Mouse (Mus musculus) CH12.LX (cell line): Measurements from ENCODE around the gene Gm44579. TPM values are rescaled to one million over a fixed set of nuclear protein-coding genes. Genes with fewer than 3 reads are reported as not detected.

Source experiments
- DNase-seq: peaks from one replicate; pipeline ENCODE4 v3.0.0-alpha.2; 2013; ENCODE audit errors: extremely low read depth
- H3K27ac ChIP-seq: 2 replicates; pipeline ENCODE4 v1.5.1; 2012; ENCODE audit warnings: low read depth, mild to moderate bottlenecking, control low read depth, moderate library complexity; ENCODE audit not compliant: insufficient read depth
- H3K27me3 ChIP-seq: replicated peaks from 2 replicates; pipeline ENCODE3; 2012; ENCODE audit warnings: inconsistent platforms
- H3K36me3 ChIP-seq, 2 experiments: replicated peaks in 1 of 2; 2 replicates each; pipeline versions ENCODE3 to v1.6.1; 2012; ENCODE audit warnings: inconsistent platforms in 1 of 2, low read length in 1 of 2, mild to moderate bottlenecking in 1 of 2, mixed read lengths in 1 of 2, moderate library complexity in 1 of 2; ENCODE audit not compliant: control insufficient read depth in 1 of 2, insufficient read depth in 1 of 2
- H3K4me1 ChIP-seq, 2 experiments: 2 replicates each; pipeline ENCODE4 v1.6.1; 2012; ENCODE audit warnings: inconsistent platforms in 1 of 2, moderate library complexity in 1 of 2; ENCODE audit not compliant: insufficient read depth in 2 of 2, control insufficient read depth in 1 of 2
- H3K4me2 ChIP-seq: 2 replicates; pipeline ENCODE4 v1.6.1; 2012; ENCODE audit warnings: low read depth, mild to moderate bottlenecking, control low read depth; ENCODE audit not compliant: poor library complexity, insufficient read depth, severe bottlenecking
- H3K4me3 ChIP-seq, 3 experiments: fragments of 150-350 bp in 1 of 3; sonication (generic) in 1 of 3; replicated peaks in 1 of 3; 2 replicates each; pipeline versions ENCODE3 to v1.5.1; 2011 to 2012; ENCODE audit warnings: low read depth in 2 of 3, low read length in 2 of 3, mild to moderate bottlenecking in 2 of 3, moderate library complexity in 2 of 3, control low read depth in 1 of 3, improper control_type of control experiment in 1 of 3, inconsistent platforms in 1 of 3, mixed read lengths in 1 of 3; ENCODE audit not compliant: poor library complexity in 1 of 3
- H3K79me2 ChIP-seq: replicated peaks from 2 replicates; pipeline ENCODE4 v1.6.1; 2012; ENCODE audit warnings: mild to moderate bottlenecking, moderate library complexity; ENCODE audit not compliant: control insufficient read depth, poor library complexity, insufficient read depth, severe bottlenecking; ENCODE audit errors: extremely low read depth
- H3K9ac ChIP-seq: 2 replicates; pipeline ENCODE4 v1.6.1; 2012; ENCODE audit warnings: low read depth, mild to moderate bottlenecking, control low read depth, moderate library complexity; ENCODE audit not compliant: insufficient read depth
- H3K9me3 ChIP-seq: replicated peaks from 2 replicates; pipeline ENCODE3; 2012; ENCODE audit warnings: low read length, inconsistent platforms, mixed read lengths
- BHLHE40 ChIP-seq: IDR thresholded peaks from 2 replicates; pipeline ENCODE4 v1.6.1; 2011; ENCODE audit warnings: mild to moderate bottlenecking, low read depth, low read length, improper control_type of control experiment
- CHD2 ChIP-seq: IDR thresholded peaks from 2 replicates; pipeline ENCODE4 v1.6.1; 2011; ENCODE audit warnings: low read length, improper control_type of control experiment
- E2F4 ChIP-seq: IDR thresholded peaks from 2 replicates; pipeline ENCODE4 v1.6.1; 2011; ENCODE audit warnings: low read depth, low read length, improper control_type of control experiment; ENCODE audit not compliant: insufficient replicate concordance
- ELF1 ChIP-seq: IDR thresholded peaks from 2 replicates; pipeline ENCODE4 v1.6.1; 2014; ENCODE audit warnings: low read depth, mild to moderate bottlenecking, inconsistent platforms, low read length, improper control_type of control experiment
- IRF4 ChIP-seq: IDR thresholded peaks from 2 replicates; pipeline ENCODE4 v1.6.1; 2014; ENCODE audit warnings: low read depth, mild to moderate bottlenecking, inconsistent platforms, low read length, improper control_type of control experiment
- JUND ChIP-seq: conservative IDR thresholded peaks from 2 replicates; pipeline ENCODE4 v1.6.1; 2011; ENCODE audit warnings: low read depth, low read length, improper control_type of control experiment
- KAT2A ChIP-seq: IDR thresholded peaks from 2 replicates; pipeline ENCODE4 v1.6.1; 2012; ENCODE audit warnings: low read length, improper control_type of control experiment, inconsistent platforms; ENCODE audit not compliant: insufficient replicate concordance
- MAFK ChIP-seq: IDR thresholded peaks from 2 replicates; pipeline ENCODE4 v1.6.1; 2011; ENCODE audit warnings: low read length, improper control_type of control experiment; ENCODE audit not compliant: insufficient replicate concordance
- MAZ ChIP-seq: IDR thresholded peaks from 2 replicates; pipeline ENCODE4 v1.6.1; 2012; ENCODE audit warnings: low read depth, mild to moderate bottlenecking, inconsistent platforms, low read length, improper control_type of control experiment, moderate library complexity
- MXI1 ChIP-seq: IDR thresholded peaks from 2 replicates; pipeline ENCODE4 v1.6.1; 2011; ENCODE audit warnings: mild to moderate bottlenecking, low read depth, low read length, improper control_type of control experiment
- MYC ChIP-seq: IDR thresholded peaks from 2 replicates; pipeline ENCODE4 v1.6.1; 2011; ENCODE audit warnings: low read depth, mild to moderate bottlenecking, improper control_type of control experiment, low read length
- NRF1 ChIP-seq: IDR thresholded peaks from 2 replicates; pipeline ENCODE4 v1.6.1; 2014; ENCODE audit warnings: low read depth, mild to moderate bottlenecking, inconsistent platforms, low read length, improper control_type of control experiment, moderate library complexity
- POLR2A ChIP-seq: IDR thresholded peaks from 2 replicates; pipeline ENCODE4 v1.6.1; 2011; ENCODE audit warnings: low read depth, mild to moderate bottlenecking, improper control_type of control experiment, low read length
- POLR2AphosphoS2 ChIP-seq: IDR thresholded peaks from 2 replicates; pipeline ENCODE4 v1.6.1; 2011; ENCODE audit warnings: low read depth, low read length, improper control_type of control experiment
- RCOR1 ChIP-seq: conservative IDR thresholded peaks from 2 replicates; pipeline ENCODE4 v1.6.1; 2012; ENCODE audit warnings: low read depth, mild to moderate bottlenecking, inconsistent platforms, low read length, improper control_type of control experiment
- SIN3A ChIP-seq: IDR thresholded peaks from 2 replicates; pipeline ENCODE4 v1.6.1; 2012; ENCODE audit warnings: low read length, improper control_type of control experiment, inconsistent platforms
- TBP ChIP-seq: conservative IDR thresholded peaks from 2 replicates; pipeline ENCODE4 v1.6.1; 2011; ENCODE audit warnings: low read depth, low read length, improper control_type of control experiment
- USF2 ChIP-seq: conservative IDR thresholded peaks from 2 replicates; pipeline ENCODE4 v1.6.1; 2011; ENCODE audit warnings: low read depth, low read length, improper control_type of control experiment
- ZKSCAN1 ChIP-seq: IDR thresholded peaks from 2 replicates; pipeline ENCODE4 v1.6.1; 2012; ENCODE audit warnings: low read depth, inconsistent platforms, low read length, improper control_type of control experiment, borderline replicate concordance
- ZMIZ1 ChIP-seq: IDR thresholded peaks from 2 replicates; pipeline ENCODE4 v1.6.1; 2012; ENCODE audit warnings: low read depth, mild to moderate bottlenecking, inconsistent platforms, low read length, improper control_type of control experiment
- dilution Hi-C: fragments of 300-500 bp; cut with MboI; formaldehyde crosslinking; loops from 2 replicates; pipeline ENCODE4 v1.14.3; 2020; ENCODE audit warnings: low sequenced_read_pairs; ENCODE audit not compliant: extremely low pct_unique_long_range_greater_than_20kb, extremely low pct_ligation_motif_present
- in situ Hi-C: fragments of 300-500 bp; cut with MboI; formaldehyde crosslinking; loops from 3 replicates; pipeline ENCODE4 v1.14.3; 2019; ENCODE audit warnings: low sequenced_read_pairs, low pct_ligation_motif_present, low pct_unique_long_range_greater_than_20kb, mixed read lengths
- polyA plus RNA-seq: library from polyadenylated mRNA; unstranded; fragments of >175 nt; gene quantifications from 2 replicates; pipeline ENCODE4 v1.2.1, GENCODE M21; 2012; ENCODE audit warnings: low read depth; ENCODE audit not compliant: insufficient read length
- total RNA-seq, 2 experiments: library from RNA; depleted of rRNA; stranded (reverse); fragments of 300-350 nt in 1 of 2; fragments of >200 nt in 1 of 2; gene quantifications; 2 replicates each; pipeline ENCODE4 v1.2.3; 2012 to 2014

Gene Gm44579
- total and polyA plus RNA-seq, 3 experiments, result not detected

DNA sequence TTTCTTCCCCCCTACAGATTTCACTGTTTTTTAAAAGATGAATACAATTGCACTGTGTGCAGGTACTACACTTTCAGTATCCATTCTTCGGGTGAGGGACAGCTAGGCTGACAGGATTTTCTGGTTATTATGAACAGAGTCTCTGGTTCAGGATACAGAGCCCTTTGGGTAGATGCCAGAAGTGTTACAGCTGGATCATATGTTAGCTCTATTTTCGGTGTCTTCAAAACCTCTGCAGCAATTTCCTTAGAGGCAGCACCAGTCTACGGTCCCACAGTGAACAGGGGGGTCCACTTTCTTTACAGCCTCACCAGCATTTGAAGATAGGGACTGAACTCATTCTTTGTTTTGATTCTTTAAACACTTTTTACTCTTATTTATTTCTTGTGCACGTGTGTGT lies 36.3 kb downstream of the Gm44579 start:
- H3K79me2 ChIP-seq, result no peaks in the 10 kb centered on the region
- no peak for DNase-seq
- no peak for TF ChIP-seq MAZ
- TF ChIP-seq MYC, result no peak
- TF ChIP-seq SIN3A, result no peak
- TF ChIP-seq KAT2A, result no peak
- no peak for TF ChIP-seq TBP
- no peak for TF ChIP-seq USF2
- no peak for TF ChIP-seq IRF4
- no peak for TF ChIP-seq BHLHE40
- TF ChIP-seq POLR2A, result no peak
- TF ChIP-seq ZMIZ1, result no peak
- no peak for TF ChIP-seq ELF1
- no peak for TF ChIP-seq CHD2
- no peak for TF ChIP-seq ZKSCAN1
- no peak for TF ChIP-seq E2F4
- no peak for TF ChIP-seq MXI1
- TF ChIP-seq RCOR1, result no peak
- TF ChIP-seq MAFK, result no peak
- H3K27me3 ChIP-seq, result peaks cover 77% of the 10 kb centered on the region
- dilution Hi-C loops (no loop called here), in situ Hi-C loops (loop anchor here (10.0 kb wide), 3 partner anchors 200 to 320 kb away; partner anchors contain the start of gene Olfr283)
- H3K4me1 ChIP-seq, result peaks cover 3 to 19% of the 10 kb centered on the region in 2 experiments; a peak in 2 of 4 replicates
- no peaks in the 10 kb centered on the region for H3K36me3 ChIP-seq
- H3K9ac ChIP-seq, result no peak overlapping the region
- no peak overlapping the region for H3K4me2 ChIP-seq
- no peak overlapping the region for H3K4me3 ChIP-seq
- no peaks in the 10 kb centered on the region for H3K9me3 ChIP-seq
- no peak overlapping the region for H3K27ac ChIP-seq

DNA sequence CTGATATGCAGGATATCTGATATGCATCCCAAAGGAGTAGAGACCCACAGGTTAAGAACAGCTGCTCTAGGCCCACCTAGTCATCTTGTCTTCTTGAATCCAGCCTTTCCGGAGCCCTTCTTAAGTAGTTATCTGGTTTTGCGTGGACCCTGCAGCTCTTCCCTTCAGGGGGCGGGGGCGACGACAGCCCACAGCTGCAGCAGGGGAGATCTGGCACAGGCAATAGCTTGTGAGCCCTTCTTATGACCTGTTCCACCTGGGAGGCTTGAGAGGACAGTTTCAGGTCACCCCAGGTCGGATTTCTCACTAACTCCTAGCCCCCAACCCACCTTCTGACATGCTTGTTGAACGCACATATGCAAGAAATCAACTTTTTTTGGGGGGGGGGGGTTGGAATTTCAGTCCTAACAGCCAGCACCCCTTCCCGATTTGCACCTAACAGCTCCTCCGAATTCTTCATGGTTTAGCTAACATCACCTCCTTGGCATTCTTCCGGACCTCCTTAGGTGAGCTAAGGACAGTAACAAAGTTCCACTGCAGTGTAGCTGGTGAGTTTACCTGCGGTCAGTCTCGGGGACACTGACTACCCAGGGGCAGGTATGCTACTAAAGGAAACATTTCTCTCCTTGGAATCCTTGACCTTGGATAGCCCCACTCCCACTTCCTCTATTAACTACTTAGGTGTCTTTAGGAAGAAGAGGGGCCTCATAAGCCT lies 38.8 kb downstream of the Gm44579 start:
- no peak for DNase-seq
- in situ Hi-C loops, result loop anchor here (10.0 kb wide), 3 partner anchors 203 to 323 kb away; partner anchors contain the start of gene Olfr283
- TF ChIP-seq POLR2A, result no peak
- TF ChIP-seq POLR2AphosphoS2, result no peak
- TF ChIP-seq JUND, result no peak
- no peak for TF ChIP-seq NRF1
- TF ChIP-seq ELF1, result no peak
- 0 out of 2 replicates have a peak, but pooled peaks have one; percentile 1 for TF ChIP-seq E2F4

More for the DNA sequence above, 38.8 kb downstream of the Gm44579 start:
- Histone ChIP-seq H3K4me1 (peaks cover 0 to 19% of the 10 kb centered on the region in 2 experiments; a peak in 2 of 4 replicates), H3K27me3 (peaks cover 88% of the 10 kb centered on the region), H3K9me3 (no peaks in the 10 kb centered on the region), H3K4me2 (no peak overlapping the region), H3K9ac (no peak overlapping the region), H3K36me3 (no peaks in the 10 kb centered on the region), H3K79me2 (no peaks in the 10 kb centered on the region), H3K27ac (no peak overlapping the region), H3K4me3 (no peak overlapping the region)
- dilution Hi-C loops, result no loop called here
